Mouse (Mus musculus) gastrocnemius, adult 18-20 months (tissue): ENCODE results near the gene Pnliprp2. TPM values are rescaled to one million over a fixed set of nuclear protein-coding genes. Genes with fewer than 3 reads are reported as not detected.

Source experiments
- DNase-seq: peaks from one replicate; pipeline ENCODE4 v3.0.0; 2021; ENCODE audit warnings: low spot score
- total RNA-seq, 2 experiments: library from RNA; stranded (reverse); gene quantifications; 2 replicates each; pipeline ENCODE4 v1.2.3; 2021

Gene Pnliprp2
- total RNA-seq, 2 experiments from 2014 or later, result not detected

GRCm38 (mm10) chr19:58795114-58795669, 35.7 kb downstream of the Pnliprp2 start:
- DNase-seq, result no peak

- no peak for DNase-seq
These were observed 45.8 kb downstream of the Pnliprp2 start for GRCm38 (mm10) chr19:58805191-58805779.

- DNase-seq, result peak; percentile 75
These were observed 46.8 kb downstream of the Pnliprp2 start for GRCm38 (mm10) chr19:58806364-58806763.

- no peak for DNase-seq
These were observed 49.3 kb downstream of the Pnliprp2 start for GRCm38 (mm10) chr19:58808864-58809263.

GRCm38 (mm10) chr19:58810536-58810935, 51.0 kb downstream of the Pnliprp2 start:
- no peak for DNase-seq

- no peak for DNase-seq
These were observed 55.8 kb downstream of the Pnliprp2 start for GRCm38 (mm10) chr19:58815179-58815922.

- peak; percentile 53 for DNase-seq
These were observed 57.0 kb downstream of the Pnliprp2 start for GRCm38 (mm10) chr19:58816453-58817041.

- no peak for DNase-seq
These were observed 57.9 kb downstream of the Pnliprp2 start for GRCm38 (mm10) chr19:58817398-58817797.

GRCm38 (mm10) chr19:58818571-58819415, 59.3 kb downstream of the Pnliprp2 start:
- no peak for DNase-seq

- DNase-seq, result peak; percentile 92
These were observed 63.1 kb downstream of the Pnliprp2 start for GRCm38 (mm10) chr19:58822454-58823200.

- DNase-seq, result no peak
These were observed 63.8 kb downstream of the Pnliprp2 start for GRCm38 (mm10) chr19:58823301-58823700.

GRCm38 (mm10) chr19:58824316-58824715, 64.8 kb downstream of the Pnliprp2 start:
- DNase-seq, result no peak

Other genes with a start within 250 kb of the Pnliprp2 start
- gene Ccdc172, start 247.7 kb upstream of the Pnliprp2 start, total RNA-seq, result not detected
- gene Pnlip, start 107.2 kb upstream of the Pnliprp2 start, total RNA-seq, result under 1 TPM in 1 of 2 experiments, not detected in 1; 0.59 TPM
- gene Pnliprp1, start 30.8 kb upstream of the Pnliprp2 start, total RNA-seq, result under 1 TPM in 1 of 2 experiments, not detected in 1; 0.71 TPM
- gene 1700019N19Rik, start 34.7 kb downstream of the Pnliprp2 start, total RNA-seq, result not detected
- not detected for gene Eno4, start 183.7 kb downstream of the Pnliprp2 start, total RNA-seq
- gene Hspa12a, start 183.9 kb downstream of the Pnliprp2 start, total RNA-seq, result 1 to 10 TPM; 4.3 to 4.7 TPM